Mouse (Mus musculus) lung, postnatal 0 days (tissue): Measurements from ENCODE around the gene Tmem176b.

ENCODE experiments used
- CTCF ChIP-seq: IDR thresholded peaks from 2 replicates; pipeline ENCODE4 v1.5.1; 2016; ENCODE audit warnings: antibody characterized with exemption, mild to moderate bottlenecking
- EP300 ChIP-seq: IDR thresholded peaks from 2 replicates; pipeline ENCODE4 v1.6.1; 2016; ENCODE audit warnings: antibody characterized with exemption, mild to moderate bottlenecking, control low read depth

- no peak for TF ChIP-seq CTCF
- no peak for TF ChIP-seq EP300
Observed at GRCm38 (mm10) chr6:48863488-48863887, 22.2 kb upstream of the Tmem176b start.
